Mouse (Mus musculus): ENCODE results near the gene Map2k5.

Map2k5 gene

GRCm38 (mm10) chr9:63146126-63146855, 231.4 kb downstream of the Map2k5 start:
- peak; percentile 7 for DNase-seq (ENCODE audit: low read depth, low spot score)

- peak; percentile 30 for DNase-seq (ENCODE audit: low read depth, low spot score)
Measured at GRCm38 (mm10) chr9:63145249-63146125, 232.2 kb downstream of the Map2k5 start.

- no peak for DNase-seq (ENCODE audit: low read depth, low spot score)
Measured at GRCm38 (mm10) chr9:63144502-63145248, 233.0 kb downstream of the Map2k5 start.

- peak; percentile 25 for DNase-seq (ENCODE audit: low read depth, low spot score)
Measured at GRCm38 (mm10) chr9:63143641-63144501, 233.8 kb downstream of the Map2k5 start.

GRCm38 (mm10) chr9:63143227-63143626, 234.5 kb downstream of the Map2k5 start:
- DNase-seq (ENCODE audit: low read depth, low spot score), result no peak

- DNase-seq (ENCODE audit: low read depth, low spot score), result no peak
Measured at GRCm38 (mm10) chr9:63142335-63143036, 235.2 kb downstream of the Map2k5 start.

GRCm38 (mm10) chr9:63141641-63142334, 235.9 kb downstream of the Map2k5 start:
- DNase-seq (ENCODE audit: low read depth, low spot score), result no peak

GRCm38 (mm10) chr9:63140211-63140610, 237.5 kb downstream of the Map2k5 start:
- DNase-seq (ENCODE audit: low read depth, low spot score), result no peak

GRCm38 (mm10) chr9:63139661-63140060, 238.0 kb downstream of the Map2k5 start:
- DNase-seq (ENCODE audit: low read depth, low spot score), result no peak

- no peak for DNase-seq (ENCODE audit: low read depth, low spot score)
Measured at GRCm38 (mm10) chr9:63138481-63138967, 239.2 kb downstream of the Map2k5 start.

- DNase-seq (ENCODE audit: low read depth, low spot score), result no peak
Measured at GRCm38 (mm10) chr9:63137615-63137915, 240.1 kb downstream of the Map2k5 start.

GRCm38 (mm10) chr9:63136756-63137614, 240.7 kb downstream of the Map2k5 start:
- no peak for DNase-seq (ENCODE audit: low read depth, low spot score)

GRCm38 (mm10) chr9:63136241-63136640, 241.5 kb downstream of the Map2k5 start:
- no peak for DNase-seq (ENCODE audit: low read depth, low spot score)

GRCm38 (mm10) chr9:63135801-63136200, 241.9 kb downstream of the Map2k5 start:
- peak; percentile 68 for DNase-seq (ENCODE audit: low read depth, low spot score)

- no peak for DNase-seq (ENCODE audit: low read depth, low spot score)
Measured at GRCm38 (mm10) chr9:63135356-63135755, 242.3 kb downstream of the Map2k5 start.

- DNase-seq (ENCODE audit: low read depth, low spot score), result no peak
Measured at GRCm38 (mm10) chr9:63133659-63134058, 244.0 kb downstream of the Map2k5 start.

- peak; percentile 97 for DNase-seq (ENCODE audit: low read depth, low spot score)
Measured at GRCm38 (mm10) chr9:63132673-63133601, 244.8 kb downstream of the Map2k5 start.
